Mouse (Mus musculus) hindbrain, embryonic 11.5 days (tissue): ENCODE results near the gene Rai14. TPM values are rescaled to one million over a fixed set of nuclear protein-coding genes. Genes with fewer than 3 reads are reported as not detected.

Source experiments
- ATAC-seq: fragments of 200-750 bp; cut with Nextera tagmentation; 2 replicates; pipeline ENCODE4 v1.8.0; 2017; ENCODE audit warnings: mild to moderate bottlenecking, moderate TSS enrichment, moderate library complexity; ENCODE audit not compliant: low FRiP score
- DNase-seq: peaks from one replicate; pipeline ENCODE4 v3.0.0-alpha.2; 2015; ENCODE audit warnings: low spot score
- H3K27ac ChIP-seq: fragments of 300-500 bp; sonication (generic); 2 replicates; pipeline ENCODE4 v1.5.1; 2014; ENCODE audit warnings: mild to moderate bottlenecking, low read depth, low read length
- H3K27me3 ChIP-seq: fragments of 300-500 bp; sonication (generic); 2 replicates; pipeline ENCODE4 v1.6.1; 2014; ENCODE audit warnings: mild to moderate bottlenecking, low read length, moderate library complexity, mixed read lengths; ENCODE audit not compliant: control insufficient read depth, insufficient read depth
- H3K36me3 ChIP-seq: fragments of 300-500 bp; sonication (generic); 2 replicates; pipeline ENCODE4 v1.6.1; 2014; ENCODE audit warnings: mild to moderate bottlenecking, low read length, moderate library complexity, mixed read lengths; ENCODE audit not compliant: control insufficient read depth, insufficient read depth
- H3K4me1 ChIP-seq: fragments of 300-500 bp; sonication (generic); replicated peaks from 2 replicates; pipeline ENCODE4 v1.6.1; 2014; ENCODE audit warnings: low read length, mixed read lengths; ENCODE audit not compliant: control insufficient read depth, insufficient read depth
- H3K4me2 ChIP-seq: fragments of 300-500 bp; sonication (generic); replicated peaks from 2 replicates; pipeline ENCODE4 v1.6.1; 2014; ENCODE audit warnings: mild to moderate bottlenecking, low read depth, low read length
- H3K4me3 ChIP-seq: fragments of 300-500 bp; sonication (generic); 2 replicates; pipeline ENCODE4 v1.5.1; 2014; ENCODE audit warnings: low read depth, low read length
- H3K9ac ChIP-seq: fragments of 300-500 bp; sonication (generic); 2 replicates; pipeline ENCODE4 v1.6.1; 2014; ENCODE audit warnings: low read depth, low read length
- H3K9me3 ChIP-seq: fragments of 300-500 bp; sonication (generic); 2 replicates; pipeline ENCODE4 v1.6.1; 2016; ENCODE audit warnings: low read length; ENCODE audit not compliant: control insufficient read depth
- WGBS: fragments of 180-500 bp; shearing (Covaris S2); extraction: QIAGEN DNeasy Blood & Tissue Kit; methylation state at CpG from one replicate; pipeline ENCODE4 v1.1.7; 2014; 5-methylcytosine and 5-hydroxymethylcytosine counted together
- polyA plus RNA-seq: library from polyadenylated mRNA; unstranded; fragments of >200 nt; fragmentation: Nextera tagmentation; extraction: Ambion mirVana; gene quantifications from 2 replicates; pipeline ENCODE4 v1.2.1, GENCODE M21; 2014

The Rai14 gene
- polyA plus RNA-seq, 1 experiment from 2014 or later, result 93.4 TPM

DNA sequence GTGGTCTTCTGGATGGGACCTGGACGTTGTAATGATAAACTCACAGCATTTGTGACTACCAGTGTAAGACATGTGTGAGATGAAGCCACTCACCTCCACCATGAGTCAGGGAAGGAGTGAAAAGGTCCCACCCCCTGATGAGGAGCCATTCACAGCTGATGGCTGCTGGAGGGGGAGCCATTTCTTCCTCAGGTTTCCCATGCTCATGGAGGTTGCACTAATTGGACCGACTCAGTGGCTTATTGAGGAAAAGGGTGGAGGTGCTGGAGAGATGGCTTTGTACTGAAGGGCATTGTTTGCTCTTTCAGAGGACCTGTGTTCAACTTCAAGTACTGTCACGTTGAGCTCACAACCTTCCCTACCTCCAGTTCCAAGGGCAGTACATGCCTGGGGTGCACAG, 10.4 kb upstream of the Rai14 start:
- WGBS, result 84% methylated on average over 3 of the region's 3 CpGs

DNA sequence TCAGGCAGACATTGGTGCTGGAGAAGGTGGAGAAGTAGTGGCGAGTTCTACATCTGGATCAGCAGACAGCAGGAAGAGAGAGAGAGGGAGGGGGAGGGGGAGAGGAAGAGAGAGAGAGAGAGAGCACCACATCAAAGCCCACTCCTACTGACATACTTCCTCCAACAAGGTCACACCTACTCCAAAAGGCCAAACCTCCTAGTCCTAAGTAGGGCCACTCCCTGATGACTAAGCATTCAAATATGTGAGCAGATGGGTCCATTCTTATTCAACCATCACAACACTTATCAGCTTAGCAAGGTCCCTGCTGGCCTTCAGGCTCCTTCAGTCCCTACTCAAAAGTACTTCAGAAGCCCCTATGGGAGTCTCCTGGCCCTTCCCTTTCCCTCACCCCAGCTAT, 9.1 kb upstream of the Rai14 start:
- Histone ChIP-seq H3K27me3 (no peaks in the 10 kb centered on the region), H3K27ac (no peak overlapping the region)
- ATAC-seq, result no peak

More for the DNA sequence above, 10.4 kb upstream of the Rai14 start:
- no peak overlapping the region for H3K4me3 ChIP-seq
- H3K9me3 ChIP-seq, result no peaks in the 10 kb centered on the region
- no peak overlapping the region for H3K27ac ChIP-seq
- H3K27me3 ChIP-seq, result no peaks in the 10 kb centered on the region
- H3K36me3 ChIP-seq, result no peaks in the 10 kb centered on the region
- H3K9ac ChIP-seq, result no peak overlapping the region
- H3K4me1 ChIP-seq, result peaks cover 3% of the 10 kb centered on the region
- no peak overlapping the region for H3K4me2 ChIP-seq
- DNase-seq (no peak), ATAC-seq (no peak)

DNA sequence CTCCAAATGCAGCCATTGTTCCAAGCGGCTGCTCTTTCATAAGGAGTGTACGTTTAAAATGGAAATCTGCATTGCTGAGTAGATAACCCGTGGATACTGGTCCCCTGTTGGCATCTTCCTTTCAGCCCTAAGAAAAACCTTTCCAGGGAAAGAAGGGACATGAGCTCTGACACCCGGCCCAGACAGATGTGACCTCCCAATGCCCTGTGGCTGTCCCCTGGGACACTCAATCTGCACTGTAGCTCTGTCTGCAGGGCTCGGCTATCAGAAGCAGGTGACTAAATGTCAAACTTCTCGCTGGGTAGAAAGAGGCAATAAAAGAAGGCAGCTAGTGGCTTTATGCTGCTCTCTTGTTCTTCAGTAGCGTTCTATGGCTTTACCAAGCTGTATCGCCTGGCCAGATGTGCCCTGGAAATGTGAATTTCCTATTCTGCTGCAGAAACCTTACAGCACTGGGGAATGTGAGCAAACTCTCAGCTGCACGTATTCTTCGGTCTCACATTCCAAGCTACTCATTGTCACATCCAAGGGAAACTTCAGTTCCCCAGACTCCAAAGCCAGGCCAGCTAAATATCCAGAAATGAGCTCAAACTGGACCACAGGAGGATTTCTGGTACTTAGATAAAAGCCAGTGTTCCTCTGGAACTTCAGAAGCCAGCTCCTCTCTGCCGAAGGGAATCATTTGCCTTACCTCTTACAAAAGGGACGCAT, 8.4 kb upstream of the Rai14 start:
- Histone ChIP-seq H3K4me2 (no peak overlapping the region), H3K27me3 (no peaks in the 10 kb centered on the region), H3K9me3 (no peaks in the 10 kb centered on the region), H3K27ac (no peak overlapping the region; the same call in 1 of the 2 replicates), H3K9ac (no peak overlapping the region), H3K4me3 (no peak overlapping the region), H3K36me3 (no peaks in the 10 kb centered on the region), H3K4me1 (peaks cover 3% of the 10 kb centered on the region)
- peak; percentile 64; the same call in 1 of the 2 replicates for ATAC-seq
- DNase-seq, result no peak
- WGBS, result 22% methylated on average over 12 of the region's 12 CpGs

More for the DNA sequence above, 9.1 kb upstream of the Rai14 start:
- H3K4me1 ChIP-seq, result peaks cover 3% of the 10 kb centered on the region
- H3K4me3 ChIP-seq, result no peak overlapping the region
- no peaks in the 10 kb centered on the region for H3K9me3 ChIP-seq
- H3K36me3 ChIP-seq, result no peaks in the 10 kb centered on the region
- DNase-seq, result no peak
- no peak overlapping the region for H3K9ac ChIP-seq
- WGBS, result 62% methylated on average over 1 of the region's 1 CpGs
- no peak overlapping the region for H3K4me2 ChIP-seq

DNA sequence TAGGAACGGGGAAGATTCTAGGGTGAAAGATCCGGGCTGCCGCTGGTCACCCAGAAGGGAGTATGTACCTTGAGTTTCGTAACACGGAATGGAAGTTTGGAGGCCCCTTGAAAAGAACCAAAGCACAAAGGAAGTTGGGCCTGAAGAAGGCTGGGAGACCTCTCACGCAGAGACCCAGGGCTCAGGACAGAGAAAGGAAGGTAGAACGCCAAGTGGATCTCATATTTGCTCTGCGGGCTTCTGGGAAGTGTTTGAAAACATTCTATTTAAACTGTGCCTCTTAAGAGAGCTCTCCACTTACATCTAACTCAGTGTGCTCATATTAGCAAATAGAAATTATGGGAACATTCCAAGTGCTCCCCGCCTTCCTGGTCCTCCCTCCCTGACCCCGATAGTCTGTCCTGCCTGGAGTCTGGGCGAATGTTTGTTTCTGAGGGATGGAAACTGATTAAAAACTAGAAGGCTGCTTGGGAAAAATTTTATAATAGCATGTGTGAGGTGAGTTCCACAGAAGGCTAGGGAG, 6.9 kb upstream of the Rai14 start:
- DNase-seq, result no peak
- Histone ChIP-seq H3K4me1 (peaks cover 3% of the 10 kb centered on the region), H3K27me3 (no peaks in the 10 kb centered on the region), H3K36me3 (no peaks in the 10 kb centered on the region), H3K9me3 (no peaks in the 10 kb centered on the region), H3K9ac (no peak overlapping the region), H3K4me2 (no peak overlapping the region), H3K4me3 (no peak overlapping the region), H3K27ac (no peak overlapping the region)
- no peak for ATAC-seq
- WGBS, result 89% methylated on average over 11 of the region's 11 CpGs

DNA sequence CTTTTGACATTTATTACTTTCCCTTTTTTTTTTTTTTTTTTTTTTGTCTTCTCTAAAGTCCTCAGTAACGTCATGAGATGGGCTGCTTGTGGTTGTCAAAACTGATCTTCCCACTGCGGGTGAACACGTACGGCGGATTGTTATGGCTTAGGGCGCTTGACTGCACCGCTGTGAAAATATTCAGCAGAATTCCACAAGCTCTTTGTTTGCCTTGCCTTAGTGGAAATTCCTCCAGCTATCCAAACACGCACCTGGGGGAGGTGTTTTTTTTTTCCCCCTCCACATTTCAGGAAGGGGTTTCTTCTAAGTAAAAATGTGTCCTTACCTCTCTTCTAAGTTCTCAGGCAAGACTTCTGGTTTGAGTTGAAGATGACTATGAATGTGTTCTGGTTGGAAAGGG, 6.2 kb upstream of the Rai14 start:
- no peaks in the 10 kb centered on the region for H3K36me3 ChIP-seq
- H3K27me3 ChIP-seq, result no peaks in the 10 kb centered on the region
- H3K4me1 ChIP-seq, result peaks cover 3% of the 10 kb centered on the region
- no peak overlapping the region for H3K27ac ChIP-seq
- DNase-seq (no peak), ATAC-seq (no peak)
- WGBS, result 68% methylated on average over 8 of the region's 8 CpGs
- no peak overlapping the region for H3K4me2 ChIP-seq
- no peak overlapping the region for H3K9ac ChIP-seq
- no peaks in the 10 kb centered on the region for H3K9me3 ChIP-seq
- no peak overlapping the region for H3K4me3 ChIP-seq

DNA sequence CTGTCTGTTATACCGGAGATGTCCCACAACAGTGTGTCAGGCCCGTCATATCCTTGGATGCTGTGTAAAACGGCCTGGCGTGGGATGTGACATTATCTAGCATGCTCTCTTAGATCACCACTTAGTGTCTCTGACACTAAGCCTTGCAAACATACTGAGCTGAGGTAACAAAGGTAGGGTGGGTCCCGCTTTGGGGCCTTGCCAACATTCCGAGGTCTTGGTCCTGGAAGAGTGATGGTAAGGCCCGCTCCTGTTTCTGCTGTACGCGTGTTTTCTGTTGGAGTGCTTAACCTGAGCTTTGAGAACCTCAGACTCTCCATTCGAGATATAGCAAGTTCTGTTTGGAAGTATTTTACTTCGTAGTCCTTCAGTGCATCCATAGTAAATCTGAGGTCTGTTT, 5.8 kb upstream of the Rai14 start:
- ATAC-seq (no peak), DNase-seq (no peak)
- Histone ChIP-seq H3K27ac (no peak overlapping the region), H3K27me3 (no peaks in the 10 kb centered on the region), H3K4me2 (no peak overlapping the region), H3K4me1 (peaks cover 3% of the 10 kb centered on the region), H3K4me3 (no peak overlapping the region), H3K9me3 (no peaks in the 10 kb centered on the region), H3K9ac (no peak overlapping the region), H3K36me3 (no peaks in the 10 kb centered on the region)
- 92% methylated on average over 11 of the region's 11 CpGs for WGBS

DNA sequence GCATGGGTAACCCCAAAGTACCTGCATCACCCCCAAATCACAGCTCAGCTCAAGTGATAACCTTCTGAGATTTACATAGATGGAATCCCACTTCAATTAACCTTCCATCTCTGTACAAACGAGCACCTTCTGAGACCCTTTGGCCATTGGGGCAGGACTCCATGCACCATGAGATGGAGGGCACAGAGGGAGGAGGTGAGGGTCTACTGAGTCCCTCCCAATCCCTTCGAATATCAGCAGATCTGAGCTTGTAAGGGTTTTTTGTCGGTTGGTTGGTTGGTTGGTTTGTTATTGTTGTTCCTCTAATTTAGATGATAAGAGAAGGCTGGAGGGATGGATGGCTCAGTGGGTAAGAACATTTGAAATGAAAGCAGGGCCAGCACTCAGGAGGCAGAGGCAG, 5.1 kb upstream of the Rai14 start:
- Histone ChIP-seq H3K4me2 (no peak overlapping the region), H3K9ac (no peak overlapping the region), H3K4me3 (no peak overlapping the region), H3K27me3 (no peaks in the 10 kb centered on the region), H3K9me3 (no peaks in the 10 kb centered on the region), H3K27ac (no peak overlapping the region), H3K36me3 (no peaks in the 10 kb centered on the region), H3K4me1 (peaks cover 3% of the 10 kb centered on the region)
- DNase-seq (no peak), ATAC-seq (no peak)
- WGBS, result 86% methylated on average over 3 of the region's 3 CpGs

DNA sequence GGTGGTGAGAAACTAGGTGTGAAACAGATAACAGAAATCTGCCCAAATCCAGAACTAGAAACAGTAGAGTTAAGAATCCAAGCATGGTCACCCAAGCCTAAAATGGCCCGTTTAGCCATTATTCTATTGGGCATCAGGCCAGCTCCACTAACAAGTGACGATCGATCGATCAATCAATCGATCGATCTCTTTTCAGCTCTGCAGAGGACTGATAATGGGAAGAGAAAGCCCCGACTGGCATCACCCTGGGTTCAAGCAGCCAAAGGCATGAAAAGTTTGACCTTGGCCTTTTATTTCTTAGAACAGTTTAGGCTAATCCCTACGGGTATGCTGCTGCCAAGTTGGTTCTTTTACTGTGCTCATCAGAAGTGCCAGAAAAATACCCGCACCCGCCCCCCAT, 4.3 kb upstream of the Rai14 start:
- no peak for DNase-seq
- H3K4me2 ChIP-seq, result no peak overlapping the region
- H3K4me1 ChIP-seq, result peaks cover 3% of the 10 kb centered on the region
- no peaks in the 10 kb centered on the region for H3K27me3 ChIP-seq
- H3K36me3 ChIP-seq, result no peaks in the 10 kb centered on the region
- H3K9ac ChIP-seq, result no peak overlapping the region
- H3K27ac ChIP-seq, result no peak overlapping the region
- ATAC-seq, result no peak
- H3K9me3 ChIP-seq, result no peaks in the 10 kb centered on the region
- 92% methylated on average over 10 of the region's 10 CpGs for WGBS
- no peak overlapping the region for H3K4me3 ChIP-seq

DNA sequence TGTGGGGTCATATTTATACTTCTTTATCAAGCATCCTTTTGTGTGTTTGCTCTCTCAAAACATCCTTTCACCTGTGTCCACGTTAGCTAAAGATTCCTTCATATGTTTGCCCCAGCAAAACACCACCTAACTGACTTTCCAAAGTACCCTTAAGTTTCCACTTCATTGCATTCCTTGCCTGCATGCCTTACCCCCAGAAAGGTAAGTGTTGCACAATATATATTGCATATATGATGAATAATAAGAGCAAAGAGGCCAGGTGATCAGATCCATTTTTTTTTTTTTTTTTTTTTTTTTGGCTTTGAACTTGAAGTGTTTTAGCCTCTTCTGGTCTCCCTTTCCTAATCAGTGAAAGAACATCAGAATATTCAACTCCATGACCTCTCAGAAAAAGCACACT, 2.9 kb upstream of the Rai14 start:
- no peak overlapping the region for H3K9ac ChIP-seq
- no peak overlapping the region for H3K27ac ChIP-seq
- no peaks in the 10 kb centered on the region for H3K36me3 ChIP-seq
- no peaks in the 10 kb centered on the region for H3K27me3 ChIP-seq
- H3K4me2 ChIP-seq, result no peak overlapping the region
- H3K4me1 ChIP-seq, result no peaks in the 10 kb centered on the region
- no peak overlapping the region for H3K4me3 ChIP-seq
- H3K9me3 ChIP-seq, result no peaks in the 10 kb centered on the region
- whole genome bisulfite sequencing, result 95% methylated on average over 1 of the region's 1 CpGs
- ATAC-seq (no peak), DNase-seq (no peak)
